Mouse (Mus musculus): Measurements from ENCODE around the gene Slc24a1.

DNA sequence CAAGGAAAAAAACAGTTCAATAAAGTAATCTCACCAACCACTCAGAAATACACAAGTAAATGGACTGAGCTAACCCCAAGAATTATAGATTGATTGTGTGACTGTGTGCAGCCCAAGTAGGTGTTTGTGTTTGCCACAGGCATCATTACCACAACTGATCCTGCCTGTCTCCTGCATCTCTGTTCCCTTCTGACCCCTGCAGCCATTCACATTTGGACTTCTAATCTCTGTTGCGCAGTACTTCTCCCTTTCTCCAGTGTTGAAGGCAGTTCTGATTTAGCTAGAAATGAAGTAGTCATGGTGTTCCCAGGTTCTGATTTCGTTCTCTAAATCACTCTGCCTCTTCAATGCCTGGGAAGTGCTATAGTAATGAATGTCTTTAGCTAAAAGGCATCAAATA, 36.2 kb upstream of the Slc24a1 start:
- no peak for TF ChIP-seq GATA1 (IDR thresholded peaks at IDR 0.05; ENCODE audit: borderline replicate concordance, low read length)
- TF ChIP-seq CTCF (IDR thresholded peaks at IDR 0.05; ENCODE audit: low read depth, low read length): no peak
- TF ChIP-seq TAL1 (conservative IDR thresholded peaks at IDR 0.05; ENCODE audit: low read depth, low read length): no peak
- no peak for TF ChIP-seq POLR2AphosphoS5 (IDR thresholded peaks at IDR 0.05; ENCODE audit: insufficient replicate concordance, low read depth, low read length)
- TF ChIP-seq GATA2 (IDR thresholded peaks at IDR 0.05; ENCODE audit: borderline replicate concordance, low read depth, low read length): no peak

Data from G1E (cell line).